Mouse (Mus musculus) limb, embryonic 14.5 days (tissue): ENCODE measurements at regions not wholly inside any gene's neighbourhood (a gene's known extent, or its start where the extent isn't known, plus 50 kb on each side); places are given as distances from the start of the nearest gene placed in this dataset.
A peak's percentile ranks its signal among the peaks of the same experiment; 100 is the strongest.

Experiments
- ATAC-seq: fragments of 200-750 bp; cut with Nextera tagmentation; 2 replicates; pipeline ENCODE4 v1.8.0; 2017; ENCODE audit warnings: low read depth, moderate number of reproducible peaks, moderate TSS enrichment; ENCODE audit not compliant: low FRiP score
- DNase-seq: peaks from one replicate; pipeline ENCODE4 v3.0.0-alpha.2; 2015; ENCODE audit warnings: low spot score
- H3K27ac ChIP-seq: fragments of 300-500 bp; sonication (generic); replicated peaks from 2 replicates; pipeline ENCODE4 v1.5.1; 2014; ENCODE audit warnings: low read depth, mild to moderate bottlenecking, low read length, moderate library complexity, mixed read lengths
- H3K27me3 ChIP-seq: fragments of 300-500 bp; sonication (generic); 2 replicates; pipeline ENCODE4 v1.6.1; 2014; ENCODE audit warnings: low read length, mixed read lengths; ENCODE audit not compliant: control insufficient read depth, insufficient read depth
- H3K36me3 ChIP-seq: fragments of 300-500 bp; sonication (generic); 2 replicates; pipeline ENCODE4 v1.6.1; 2014; ENCODE audit warnings: mild to moderate bottlenecking, low read length, moderate library complexity, mixed read lengths; ENCODE audit not compliant: control insufficient read depth, insufficient read depth
- H3K4me1 ChIP-seq: fragments of 300-500 bp; sonication (generic); 2 replicates; pipeline ENCODE4 v1.6.1; 2014; ENCODE audit warnings: antibody characterized with exemption, low read length, mixed read lengths; ENCODE audit not compliant: control insufficient read depth, insufficient read depth
- H3K4me2 ChIP-seq: fragments of 300-500 bp; sonication (generic); replicated peaks from 2 replicates; pipeline ENCODE4 v1.6.1; 2014; ENCODE audit warnings: low read depth, mild to moderate bottlenecking, low read length, moderate library complexity; ENCODE audit not compliant: severe bottlenecking
- H3K4me3 ChIP-seq: fragments of 300-500 bp; sonication (generic); replicated peaks from 2 replicates; pipeline ENCODE4 v1.5.1; 2014; ENCODE audit warnings: low read length
- H3K9ac ChIP-seq: fragments of 300-500 bp; sonication (generic); 2 replicates; pipeline ENCODE4 v1.6.1; 2014; ENCODE audit warnings: mild to moderate bottlenecking, low read depth, low read length, moderate library complexity; ENCODE audit not compliant: severe bottlenecking
- H3K9me3 ChIP-seq: fragments of 300-500 bp; sonication (generic); 2 replicates; pipeline ENCODE4 v1.6.1; 2016; ENCODE audit warnings: low read length; ENCODE audit not compliant: control insufficient read depth
- POLR2A ChIP-seq: fragments of 200-500 bp; IDR thresholded peaks from 2 replicates; pipeline ENCODE4 v1.8.0; 2012; ENCODE audit warnings: inconsistent platforms, mild to moderate bottlenecking, moderate library complexity, borderline replicate concordance; ENCODE audit not compliant: insufficient read depth, insufficient read length; ENCODE audit errors: extremely low read depth
- WGBS: fragments of 180-500 bp; shearing (Covaris S2); extraction: QIAGEN DNeasy Blood & Tissue Kit; methylation state at CpG from one replicate; pipeline ENCODE4 v1.1.7; 2014; 5-methylcytosine and 5-hydroxymethylcytosine counted together

GRCm38 (mm10) chr17:45819143-45819542 is 85.5 kb upstream of the 1600014C23Rik start:
- Histone ChIP-seq H3K27ac (no peak overlapping the region), H3K9me3 (no peaks in the 10 kb centered on the region), H3K4me3 (no peak overlapping the region), H3K27me3 (no peaks in the 10 kb centered on the region), H3K36me3 (no peaks in the 10 kb centered on the region), H3K9ac (no peak overlapping the region), H3K4me2 (no peak overlapping the region), H3K4me1 (peaks cover 18% of the 10 kb centered on the region)
- DNase-seq, result no peak
- WGBS, result 81% methylated on average over 8 of the region's 8 CpGs
- no peak for ATAC-seq
- no peak for TF ChIP-seq POLR2A

GRCm38 (mm10) chr17:45816566-45816965 is 82.9 kb upstream of the 1600014C23Rik start:
- H3K36me3 ChIP-seq, result no peaks in the 10 kb centered on the region
- H3K4me3 ChIP-seq, result no peak overlapping the region
- no peak overlapping the region for H3K9ac ChIP-seq
- no peak for ATAC-seq
- 87% methylated on average over 3 of the region's 3 CpGs for WGBS
- no peak overlapping the region for H3K27ac ChIP-seq
- DNase-seq, result no peak
- no peaks in the 10 kb centered on the region for H3K27me3 ChIP-seq
- no peak overlapping the region for H3K4me2 ChIP-seq
- no peak for TF ChIP-seq POLR2A
- H3K4me1 ChIP-seq, result peaks cover 16% of the 10 kb centered on the region
- H3K9me3 ChIP-seq, result no peaks in the 10 kb centered on the region

GRCm38 (mm10) chr17:45815833-45816232 is 82.2 kb upstream of the 1600014C23Rik start:
- Histone ChIP-seq H3K4me3 (no peak overlapping the region), H3K4me1 (peaks cover 16% of the 10 kb centered on the region), H3K27me3 (no peaks in the 10 kb centered on the region), H3K36me3 (no peaks in the 10 kb centered on the region), H3K27ac (no peak overlapping the region), H3K9ac (no peak overlapping the region), H3K4me2 (no peak overlapping the region), H3K9me3 (no peaks in the 10 kb centered on the region)
- DNase-seq (no peak), ATAC-seq (no peak)
- 31% methylated on average over 2 of the region's 2 CpGs for WGBS
- no peak for TF ChIP-seq POLR2A

- Histone ChIP-seq H3K9me3 (no peaks in the 10 kb centered on the region), H3K9ac (no peak overlapping the region), H3K4me2 (no peak overlapping the region), H3K27me3 (no peaks in the 10 kb centered on the region), H3K36me3 (no peaks in the 10 kb centered on the region), H3K27ac (no peak overlapping the region), H3K4me1 (peaks cover 16% of the 10 kb centered on the region), H3K4me3 (no peak overlapping the region)
- no peak for TF ChIP-seq POLR2A
- ATAC-seq (no peak), DNase-seq (no peak)
- 34% methylated on average over 7 of the region's 7 CpGs for WGBS
These were observed 81.7 kb upstream of the 1600014C23Rik start for GRCm38 (mm10) chr17:45815341-45815740.

- 0 out of 2 replicates have a peak overlapping the region, but pooled peaks have one; percentile 13 for H3K9ac ChIP-seq
- H3K36me3 ChIP-seq, result no peaks in the 10 kb centered on the region
- no peak overlapping the region for H3K4me3 ChIP-seq
- no peaks in the 10 kb centered on the region for H3K27me3 ChIP-seq
- no peak for TF ChIP-seq POLR2A
- ATAC-seq, result peak; percentile 53; the same call in 1 of the 2 replicates
- H3K4me2 ChIP-seq, result no peak overlapping the region
- WGBS, result 12% methylated on average over 9 of the region's 11 CpGs
- H3K9me3 ChIP-seq, result no peaks in the 10 kb centered on the region
- H3K27ac ChIP-seq, result no peak overlapping the region
- DNase-seq, result no peak
- peaks cover 16% of the 10 kb centered on the region for H3K4me1 ChIP-seq
These were observed 80.9 kb upstream of the 1600014C23Rik start for GRCm38 (mm10) chr17:45814586-45814985.

- no peak for TF ChIP-seq POLR2A
- no peak overlapping the region for H3K4me2 ChIP-seq
- no peaks in the 10 kb centered on the region for H3K27me3 ChIP-seq
- WGBS, result 75% methylated on average over 5 of the region's 5 CpGs
- no peaks in the 10 kb centered on the region for H3K9me3 ChIP-seq
- no peak for DNase-seq
- H3K9ac ChIP-seq, result no peak overlapping the region
- no peaks in the 10 kb centered on the region for H3K36me3 ChIP-seq
- ATAC-seq, result no peak
- peaks cover 16% of the 10 kb centered on the region for H3K4me1 ChIP-seq
- H3K4me3 ChIP-seq, result no peak overlapping the region
- H3K27ac ChIP-seq, result no peak overlapping the region
These were observed 80.3 kb upstream of the 1600014C23Rik start for GRCm38 (mm10) chr17:45813956-45814355.
